Mouse (Mus musculus): ENCODE data around the gene Sin3b.

DNA sequence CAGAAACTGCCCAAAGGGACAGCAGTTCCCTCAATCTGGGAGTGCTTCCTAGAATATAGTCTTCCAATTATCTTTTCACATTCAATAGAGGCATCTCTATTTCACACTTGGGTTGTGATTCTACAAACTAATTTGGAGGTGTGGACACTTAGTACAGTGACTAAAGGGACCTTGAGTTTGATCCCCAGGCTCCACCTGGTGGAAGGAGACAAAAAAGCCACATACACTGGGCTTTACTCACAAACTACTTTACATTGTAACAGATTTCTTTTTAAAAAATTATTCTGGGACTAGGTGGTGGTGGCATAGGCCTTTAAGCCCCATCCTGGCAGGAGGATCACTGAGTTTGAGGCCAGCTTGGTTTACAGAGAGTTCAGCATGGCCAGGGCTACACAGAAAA is 35.2 kb downstream of the Sin3b start:
- TF ChIP-seq CTCF (IDR thresholded peaks at IDR 0.05; ENCODE audit: control insufficient read depth, insufficient read depth, low read length) (no peak), POLR2A (IDR thresholded peaks at IDR 0.05; ENCODE audit: borderline replicate concordance, control insufficient read depth, low read depth, low read length) (no peak)

Data from bone marrow, adult 2 months (tissue).